Mouse (Mus musculus) ES-Bruce4 (cell line): ENCODE measurements at regions not wholly inside any gene's neighbourhood (a gene's known extent, or its start where the extent isn't known, plus 50 kb on each side); places are given as distances from the start of the nearest gene placed in this dataset.

Source experiments
- H3K27ac ChIP-seq: 2 replicates; pipeline ENCODE4 v1.5.1; 2012; ENCODE audit warnings: low read length, inconsistent platforms; ENCODE audit not compliant: insufficient read depth
- H3K27me3 ChIP-seq: 2 replicates; pipeline ENCODE4 v1.6.1; 2012; ENCODE audit warnings: mild to moderate bottlenecking, low read length, inconsistent platforms; ENCODE audit not compliant: control insufficient read depth, poor library complexity, insufficient read depth, severe bottlenecking
- H3K36me3 ChIP-seq: 2 replicates; pipeline ENCODE4 v1.6.1; 2012; ENCODE audit warnings: inconsistent platforms, mild to moderate bottlenecking, low read length, moderate library complexity; ENCODE audit not compliant: control insufficient read depth, poor library complexity, insufficient read depth, severe bottlenecking
- H3K4me1 ChIP-seq: one replicate; pipeline ENCODE4 v1.8.1; 2011; ENCODE audit warnings: low read length; ENCODE audit not compliant: control insufficient read depth, insufficient read depth
- H3K4me3 ChIP-seq: 2 replicates; pipeline ENCODE4 v1.5.1; 2011; ENCODE audit warnings: low read depth, mild to moderate bottlenecking, low read length
- H3K9ac ChIP-seq: 2 replicates; pipeline ENCODE4 v1.6.1; 2012; ENCODE audit warnings: low read depth, mild to moderate bottlenecking, inconsistent platforms; ENCODE audit not compliant: poor library complexity, severe bottlenecking
- H3K9me3 ChIP-seq: replicated peaks from 2 replicates; pipeline ENCODE4 v1.6.1; 2012; ENCODE audit warnings: mild to moderate bottlenecking, low read length, inconsistent platforms; ENCODE audit not compliant: control insufficient read depth, poor library complexity, insufficient read depth, severe bottlenecking
- CTCF ChIP-seq: IDR thresholded peaks from one replicate; pipeline ENCODE4 v1.8.1; 2011; ENCODE audit warnings: low read depth, low read length
- EP300 ChIP-seq: IDR thresholded peaks from 2 replicates; pipeline ENCODE4 v1.6.1; 2011; ENCODE audit warnings: low read depth, low read length; ENCODE audit not compliant: insufficient read depth
- POLR2A ChIP-seq: IDR thresholded peaks from one replicate; pipeline ENCODE4 v1.8.1; 2011; ENCODE audit warnings: low read length; ENCODE audit not compliant: insufficient read depth

DNA sequence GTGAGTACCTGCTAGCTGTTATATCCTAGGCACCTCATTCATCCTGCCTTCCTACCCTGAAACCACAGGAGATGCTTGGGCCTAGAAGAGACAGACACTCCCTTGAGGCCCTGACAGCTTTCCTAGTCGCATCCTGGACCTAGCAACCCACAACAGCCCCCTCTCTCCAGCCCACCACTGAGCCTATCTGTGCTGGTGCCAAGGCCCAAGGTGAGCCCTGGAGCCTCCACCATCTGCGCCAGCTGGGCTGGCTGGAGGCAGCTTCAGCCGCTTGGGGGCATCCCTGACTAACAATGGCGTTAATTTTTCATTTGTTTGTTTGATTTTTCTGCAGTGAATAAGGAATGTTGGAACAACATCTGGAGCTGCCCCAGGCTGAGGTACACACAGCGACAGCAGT is 118.1 kb upstream of the Csf3r start:
- H3K9me3 ChIP-seq: no peaks in the 10 kb centered on the region
- H3K27me3 ChIP-seq: no peaks in the 10 kb centered on the region
- no peak overlapping the region for H3K4me3 ChIP-seq
- no peaks in the 10 kb centered on the region for H3K36me3 ChIP-seq
- H3K9ac ChIP-seq: no peak overlapping the region
- H3K4me1 ChIP-seq: no peaks in the 10 kb centered on the region
- no peak overlapping the region for H3K27ac ChIP-seq
- no peak for TF ChIP-seq POLR2A
- TF ChIP-seq EP300: no peak
- no peak for TF ChIP-seq CTCF

DNA sequence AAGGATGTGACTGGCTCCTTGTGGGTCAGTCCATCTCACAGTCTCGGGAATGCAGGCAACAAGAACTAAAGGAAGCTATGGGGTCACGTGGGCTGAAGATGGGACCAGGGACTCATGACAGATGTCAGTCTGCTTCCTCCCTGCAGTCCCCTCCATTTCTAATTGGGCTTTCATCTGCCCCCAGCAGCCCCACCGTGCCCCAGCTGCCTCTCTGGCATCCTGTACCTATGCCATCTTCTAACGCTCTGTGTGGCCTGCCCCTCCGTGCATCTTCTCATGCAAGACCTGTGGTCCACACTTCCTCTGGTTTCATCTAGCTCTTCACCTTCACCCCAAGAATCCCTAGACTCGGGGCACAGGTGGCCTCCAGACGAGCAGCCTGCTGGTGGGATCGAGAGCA is 115.4 kb upstream of the Csf3r start:
- H3K27ac ChIP-seq: no peak overlapping the region
- no peaks in the 10 kb centered on the region for H3K27me3 ChIP-seq

DNA sequence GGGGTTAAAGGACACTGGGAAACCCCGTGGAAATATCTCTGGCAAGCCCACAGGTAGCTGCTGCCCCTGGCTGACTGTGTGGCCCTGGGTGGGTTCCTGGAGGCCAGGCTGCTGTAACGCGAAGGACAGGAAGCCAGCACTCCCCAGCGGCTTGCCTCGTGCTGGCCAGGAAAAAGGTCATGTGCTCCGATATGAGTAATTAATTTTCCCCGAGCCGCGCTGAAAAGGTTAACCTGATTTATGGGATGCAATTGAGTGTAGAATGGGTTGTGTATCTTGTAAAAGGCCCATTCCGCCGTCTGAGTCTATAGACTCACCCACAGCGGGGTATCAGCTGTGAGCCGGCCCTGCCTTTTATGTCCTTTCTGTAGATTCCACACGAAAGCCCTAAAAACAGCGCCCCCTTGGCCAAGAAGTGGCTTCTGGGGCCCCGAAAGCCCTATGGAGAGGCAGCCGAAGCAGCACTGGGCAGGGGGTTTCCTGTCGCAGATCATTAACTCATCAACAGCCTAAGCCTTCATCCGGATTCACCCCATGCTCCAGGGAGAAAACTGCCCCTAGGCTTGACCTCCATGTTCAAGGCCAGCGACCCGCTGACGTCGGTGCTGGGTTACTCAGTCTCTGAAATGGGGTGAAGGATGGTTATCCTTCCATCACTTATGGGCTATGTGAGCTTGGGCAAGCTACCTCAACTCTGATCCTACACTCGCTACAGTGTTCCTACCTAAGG is 112.6 kb upstream of the Csf3r start:
- Histone ChIP-seq H3K36me3 (no peaks in the 10 kb centered on the region), H3K9ac (no peak overlapping the region), H3K4me3 (no peak overlapping the region), H3K4me1 (no peaks in the 10 kb centered on the region), H3K27ac (no peak overlapping the region), H3K27me3 (no peaks in the 10 kb centered on the region), H3K9me3 (no peaks in the 10 kb centered on the region)
- TF ChIP-seq EP300 (no peak), CTCF (no peak), POLR2A (no peak)

More for the DNA sequence above, 115.4 kb upstream of the Csf3r start:
- Histone ChIP-seq H3K36me3 (no peaks in the 10 kb centered on the region), H3K9me3 (no peaks in the 10 kb centered on the region), H3K4me3 (no peak overlapping the region), H3K9ac (no peak overlapping the region), H3K4me1 (no peaks in the 10 kb centered on the region)
- TF ChIP-seq CTCF: no peak
- TF ChIP-seq POLR2A: no peak
- no peak for TF ChIP-seq EP300

DNA sequence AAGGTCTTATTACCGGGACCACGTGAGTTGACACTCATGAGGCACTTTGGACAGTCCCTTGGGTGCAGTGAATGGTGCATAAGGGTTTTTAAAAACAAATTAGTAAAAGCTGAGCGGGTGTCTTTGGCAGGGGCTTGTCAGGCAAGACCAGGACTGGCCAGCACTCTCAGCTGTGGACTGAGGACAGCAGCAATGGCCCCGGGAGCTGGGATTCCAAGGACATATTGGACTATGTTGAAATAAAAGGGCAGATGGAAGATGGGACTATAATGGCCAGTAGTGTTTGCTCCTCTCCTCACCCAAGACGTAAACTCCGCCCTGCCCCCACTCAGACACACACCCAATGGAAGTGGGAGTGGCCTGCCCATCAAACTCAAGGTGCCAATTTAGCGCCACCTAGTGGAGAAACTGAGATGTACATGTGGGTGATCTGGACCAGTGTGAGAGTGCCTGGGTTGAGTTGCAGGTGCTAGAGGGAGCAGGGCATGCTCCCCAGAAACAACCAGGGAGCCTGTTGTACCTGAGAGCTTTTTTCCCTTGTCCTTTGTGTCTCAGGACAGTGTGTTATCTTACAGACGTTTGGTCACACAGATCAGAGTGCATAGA is 111.8 kb upstream of the Csf3r start:
- Histone ChIP-seq H3K4me3 (no peak overlapping the region), H3K4me1 (no peaks in the 10 kb centered on the region), H3K36me3 (no peaks in the 10 kb centered on the region), H3K27ac (no peak overlapping the region), H3K9ac (no peak overlapping the region), H3K27me3 (no peaks in the 10 kb centered on the region), H3K9me3 (no peaks in the 10 kb centered on the region)
- TF ChIP-seq CTCF (peak; percentile 96), POLR2A (no peak), EP300 (no peak)

DNA sequence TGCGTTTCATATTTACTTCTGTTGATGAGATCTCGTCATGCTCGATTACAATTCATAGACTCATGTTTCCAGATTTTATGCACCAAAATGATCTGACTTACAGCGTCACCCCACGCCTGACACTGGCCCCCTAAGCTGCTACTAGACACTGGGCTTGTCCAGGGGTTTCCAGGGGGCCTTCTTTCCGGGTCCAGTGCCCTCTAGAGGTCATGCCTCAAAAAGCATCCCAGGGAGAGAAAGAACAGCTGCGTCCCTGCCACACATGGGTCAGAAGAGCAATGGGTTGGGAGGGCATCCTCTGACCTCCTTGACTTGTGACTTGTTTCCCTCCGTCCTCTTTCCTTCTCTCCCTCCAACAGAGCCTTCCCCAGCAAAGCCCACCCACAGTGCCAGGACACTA is 109.2 kb upstream of the Csf3r start:
- no peaks in the 10 kb centered on the region for H3K27me3 ChIP-seq
- H3K4me3 ChIP-seq: no peak overlapping the region
- no peak overlapping the region for H3K9ac ChIP-seq
- no peak overlapping the region for H3K27ac ChIP-seq
- H3K36me3 ChIP-seq: no peaks in the 10 kb centered on the region
- TF ChIP-seq CTCF (peak; percentile 70), POLR2A (no peak)
- H3K9me3 ChIP-seq: no peaks in the 10 kb centered on the region
- H3K4me1 ChIP-seq: no peaks in the 10 kb centered on the region

DNA sequence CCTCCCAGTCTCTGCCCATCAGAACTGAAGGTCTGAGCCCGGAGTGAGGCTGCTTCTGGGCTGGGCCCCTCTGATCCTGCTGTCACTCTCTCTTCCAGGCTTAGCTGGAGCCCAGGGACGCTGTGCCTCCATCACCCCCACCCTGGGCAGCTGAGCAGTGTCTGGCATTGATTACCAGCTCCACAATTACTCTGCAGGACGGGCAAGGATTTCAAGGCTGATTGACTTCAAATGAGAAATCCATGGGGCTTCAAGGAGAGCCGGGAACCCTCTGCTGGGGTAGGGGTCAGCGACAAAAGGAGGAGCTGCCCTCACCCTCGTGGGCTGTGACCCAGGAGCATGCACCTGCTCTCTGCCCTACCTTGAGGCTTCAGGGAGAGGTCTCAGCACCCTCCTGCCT is 107.1 kb upstream of the Csf3r start:
- no peaks in the 10 kb centered on the region for H3K9me3 ChIP-seq
- no peak overlapping the region for H3K9ac ChIP-seq
- no peak overlapping the region for H3K27ac ChIP-seq
- TF ChIP-seq POLR2A (no peak), CTCF (no peak), EP300 (no peak)
- no peak overlapping the region for H3K4me3 ChIP-seq
- H3K27me3 ChIP-seq: no peaks in the 10 kb centered on the region
- H3K36me3 ChIP-seq: no peaks in the 10 kb centered on the region
- H3K4me1 ChIP-seq: peaks cover under 1% of the 10 kb centered on the region
